Mouse (Mus musculus) heart, embryonic 13.5 days (tissue): ENCODE results near the gene Akt3. TPM values are rescaled to one million over a fixed set of nuclear protein-coding genes. Genes with fewer than 3 reads are reported as not detected.

Experiments
- ATAC-seq: fragments of 200-750 bp; cut with Nextera tagmentation; 2 replicates; pipeline ENCODE4 v1.8.0; 2017; ENCODE audit warnings: moderate TSS enrichment; ENCODE audit not compliant: insufficient number of reproducible peaks, low FRiP score, low TSS enrichment; ENCODE audit errors: extremely low read depth
- H3K27ac ChIP-seq: fragments of 300-500 bp; sonication (generic); replicated peaks from 2 replicates; pipeline ENCODE4 v1.5.1; 2015; ENCODE audit warnings: moderate library complexity, mild to moderate bottlenecking, inconsistent platforms
- H3K27me3 ChIP-seq: fragments of 300-500 bp; sonication (generic); replicated peaks from 2 replicates; pipeline ENCODE4 v1.6.1; 2015; ENCODE audit warnings: mild to moderate bottlenecking, inconsistent platforms
- H3K36me3 ChIP-seq: fragments of 300-500 bp; sonication (generic); 2 replicates; pipeline ENCODE4 v1.6.1; 2015; ENCODE audit warnings: mild to moderate bottlenecking, inconsistent platforms
- H3K4me1 ChIP-seq: fragments of 300-500 bp; sonication (generic); 2 replicates; pipeline ENCODE4 v1.6.1; 2015; ENCODE audit warnings: inconsistent platforms
- H3K4me2 ChIP-seq: fragments of 300-500 bp; sonication (generic); 2 replicates; pipeline ENCODE4 v1.6.1; 2015; ENCODE audit warnings: inconsistent platforms, mild to moderate bottlenecking, moderate library complexity
- H3K4me3 ChIP-seq: fragments of 300-500 bp; sonication (generic); 2 replicates; pipeline ENCODE4 v1.5.1; 2015; ENCODE audit warnings: moderate library complexity, mild to moderate bottlenecking, inconsistent platforms
- H3K9ac ChIP-seq: fragments of 300-500 bp; sonication (generic); 2 replicates; pipeline ENCODE4 v1.6.1; 2015; ENCODE audit warnings: inconsistent platforms, mild to moderate bottlenecking, moderate library complexity
- H3K9me3 ChIP-seq: fragments of 300-500 bp; sonication (generic); 2 replicates; pipeline ENCODE4 v1.6.1; 2016; ENCODE audit warnings: inconsistent platforms
- WGBS: fragments of 180-500 bp; shearing (Covaris S2); methylation state at CpG from one replicate; pipeline ENCODE4 v1.1.7; 2015; ENCODE audit warnings: mixed read lengths; 5-methylcytosine and 5-hydroxymethylcytosine counted together
- polyA plus RNA-seq: library from polyadenylated mRNA; unstranded; fragments of >200 nt; fragmentation: Nextera tagmentation; extraction: Ambion mirVana; gene quantifications from 2 replicates; pipeline ENCODE4 v1.2.1, GENCODE M21; 2015

Gene Akt3
- polyA plus RNA-seq, 1 experiment from 2014 or later: 3.8 TPM

DNA sequence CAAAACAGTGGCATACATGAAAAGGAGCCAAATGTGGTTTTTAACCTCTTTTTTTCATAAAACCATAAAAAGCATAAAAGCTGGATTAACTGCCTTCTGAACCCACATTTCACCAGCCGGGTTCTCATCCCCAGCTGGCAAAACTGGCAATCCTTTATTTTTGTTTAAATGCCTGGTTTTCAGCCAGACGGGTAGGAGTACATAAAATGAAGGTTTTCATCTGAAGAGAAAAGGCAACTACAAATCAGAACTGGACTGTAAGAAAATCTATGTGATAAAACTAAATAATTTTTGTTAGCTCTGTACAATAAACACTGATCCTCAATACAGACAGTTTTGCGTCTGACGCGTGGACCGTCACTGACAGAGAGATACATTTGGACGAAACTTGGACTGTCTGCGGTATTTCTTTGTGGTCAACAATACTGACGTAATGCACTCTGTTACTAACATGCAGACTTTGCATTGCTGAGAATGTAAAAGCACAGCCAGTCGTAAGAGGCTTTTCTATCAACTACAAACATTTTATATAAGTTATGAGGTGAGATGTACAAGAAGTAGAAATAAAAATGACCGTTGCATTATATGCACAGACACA, 206.5 kb downstream of the Akt3 start:
- no peak overlapping the region for H3K4me2 ChIP-seq
- H3K9ac ChIP-seq: no peak overlapping the region
- no peaks in the 10 kb centered on the region for H3K4me1 ChIP-seq
- 0 out of 2 replicates have a peak, but pooled peaks cover 3% of the 10 kb centered on the region for H3K36me3 ChIP-seq
- no peak overlapping the region for H3K4me3 ChIP-seq
- no peak overlapping the region for H3K27ac ChIP-seq
- H3K9me3 ChIP-seq: no peaks in the 10 kb centered on the region
- ATAC-seq: no peak
- no peaks in the 10 kb centered on the region for H3K27me3 ChIP-seq
- WGBS: 84% methylated on average over 11 of the region's 11 CpGs

DNA sequence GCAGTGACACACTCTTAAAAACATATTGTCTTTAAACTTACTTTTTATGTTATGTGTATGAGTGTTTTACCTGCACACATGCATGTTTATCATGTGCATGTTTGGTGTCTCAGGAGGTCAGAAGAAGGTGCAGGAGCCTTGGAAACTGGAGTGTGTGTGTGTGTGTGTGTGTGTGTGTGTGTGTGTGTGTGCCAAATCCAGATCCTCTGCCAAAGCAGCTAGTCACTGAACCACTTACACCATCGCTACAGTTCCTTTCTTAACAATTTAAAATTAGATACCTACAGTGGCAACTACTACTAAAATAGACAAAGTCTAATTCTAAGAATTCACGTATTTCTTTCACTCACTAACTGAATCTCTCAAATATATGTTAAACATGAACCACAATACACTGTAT, 209.2 kb downstream of the Akt3 start:
- Histone ChIP-seq H3K9ac (no peak overlapping the region), H3K27me3 (no peaks in the 10 kb centered on the region), H3K4me1 (no peaks in the 10 kb centered on the region), H3K27ac (no peak overlapping the region), H3K9me3 (no peaks in the 10 kb centered on the region), H3K4me2 (no peak overlapping the region), H3K36me3 (0 out of 2 replicates have a peak, but pooled peaks cover 3% of the 10 kb centered on the region), H3K4me3 (no peak overlapping the region)
- 63% methylated on average over 2 of the region's 2 CpGs for WGBS
- ATAC-seq: no peak

DNA sequence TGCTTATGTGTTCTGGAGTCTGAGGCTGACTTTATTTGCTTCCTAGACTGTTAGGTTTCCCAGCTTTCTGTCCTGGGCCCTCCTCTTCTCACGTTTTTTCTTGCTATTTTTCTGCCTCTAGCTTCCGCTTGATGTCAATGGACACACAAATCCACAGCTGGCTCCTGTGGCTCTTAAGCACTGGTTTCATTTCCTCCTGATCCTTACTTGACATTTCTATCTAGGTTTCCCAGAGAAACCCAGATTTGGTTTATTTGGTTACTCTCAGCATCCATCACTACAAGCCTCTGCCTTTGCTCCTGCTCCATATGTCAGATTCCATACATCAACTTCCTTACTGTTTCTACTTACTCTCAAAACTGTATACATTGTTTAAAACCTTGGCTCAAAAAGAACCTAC, 211.0 kb downstream of the Akt3 start:
- Histone ChIP-seq H3K27ac (no peak overlapping the region), H3K9ac (no peak overlapping the region), H3K27me3 (no peaks in the 10 kb centered on the region), H3K4me3 (no peak overlapping the region), H3K9me3 (no peaks in the 10 kb centered on the region), H3K4me2 (no peak overlapping the region), H3K36me3 (0 out of 2 replicates have a peak, but pooled peaks cover 3% of the 10 kb centered on the region), H3K4me1 (no peaks in the 10 kb centered on the region)
- WGBS: 76% methylated on average over 2 of the region's 2 CpGs
- no peak for ATAC-seq

DNA sequence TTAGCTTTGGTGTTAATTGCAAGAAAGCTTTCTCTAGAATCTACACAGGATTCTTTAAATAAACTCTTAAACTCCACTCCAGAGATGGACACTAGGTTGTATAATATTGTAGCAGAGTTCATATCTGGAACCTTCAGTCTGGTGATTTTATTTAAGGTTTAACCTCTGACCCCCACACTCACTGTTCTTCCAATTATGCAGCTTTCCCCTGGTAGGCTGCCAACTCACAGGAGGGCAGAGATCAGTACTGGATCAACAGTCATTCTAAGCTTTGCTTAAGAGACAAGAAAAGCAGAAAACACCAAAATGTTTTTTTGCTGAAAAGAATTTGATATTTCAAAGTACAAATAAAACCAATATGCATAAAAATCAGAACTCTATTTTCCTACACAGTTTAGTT, 212.1 kb downstream of the Akt3 start:
- Histone ChIP-seq H3K36me3 (0 out of 2 replicates have a peak, but pooled peaks cover 3% of the 10 kb centered on the region), H3K9ac (no peak overlapping the region), H3K4me3 (no peak overlapping the region), H3K9me3 (no peaks in the 10 kb centered on the region), H3K27me3 (no peaks in the 10 kb centered on the region), H3K4me2 (no peak overlapping the region), H3K27ac (no peak overlapping the region), H3K4me1 (0 out of 2 replicates have a peak, but pooled peaks cover 2% of the 10 kb centered on the region)
- ATAC-seq: no peak

DNA sequence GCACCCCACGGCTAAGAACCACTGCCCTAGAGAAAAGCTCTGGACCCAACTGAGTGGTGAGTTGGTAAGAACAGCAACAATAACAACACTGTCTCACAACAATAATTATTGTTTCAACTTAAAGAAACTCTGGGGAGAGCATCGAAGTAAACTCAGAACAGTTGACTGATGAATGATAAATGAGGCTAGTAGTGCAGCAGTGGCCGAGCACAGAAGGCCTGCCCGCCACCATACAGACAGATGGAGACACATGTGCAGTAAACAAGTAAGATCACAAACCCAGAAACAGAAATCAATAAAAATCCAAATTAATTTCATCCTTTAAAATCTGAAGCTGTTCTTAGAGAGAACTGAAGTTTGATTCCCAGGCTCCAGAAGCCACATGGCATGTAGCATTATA, 217.9 kb downstream of the Akt3 start:
- no peaks in the 10 kb centered on the region for H3K36me3 ChIP-seq
- ATAC-seq: no peak
- H3K27me3 ChIP-seq: no peaks in the 10 kb centered on the region
- 0 out of 2 replicates have a peak, but pooled peaks cover 2% of the 10 kb centered on the region for H3K4me1 ChIP-seq
- H3K4me3 ChIP-seq: no peak overlapping the region
- H3K27ac ChIP-seq: no peak overlapping the region
- no peak overlapping the region for H3K9ac ChIP-seq
- H3K4me2 ChIP-seq: no peak overlapping the region
- no peaks in the 10 kb centered on the region for H3K9me3 ChIP-seq
- WGBS: 70% methylated on average over 4 of the region's 4 CpGs

DNA sequence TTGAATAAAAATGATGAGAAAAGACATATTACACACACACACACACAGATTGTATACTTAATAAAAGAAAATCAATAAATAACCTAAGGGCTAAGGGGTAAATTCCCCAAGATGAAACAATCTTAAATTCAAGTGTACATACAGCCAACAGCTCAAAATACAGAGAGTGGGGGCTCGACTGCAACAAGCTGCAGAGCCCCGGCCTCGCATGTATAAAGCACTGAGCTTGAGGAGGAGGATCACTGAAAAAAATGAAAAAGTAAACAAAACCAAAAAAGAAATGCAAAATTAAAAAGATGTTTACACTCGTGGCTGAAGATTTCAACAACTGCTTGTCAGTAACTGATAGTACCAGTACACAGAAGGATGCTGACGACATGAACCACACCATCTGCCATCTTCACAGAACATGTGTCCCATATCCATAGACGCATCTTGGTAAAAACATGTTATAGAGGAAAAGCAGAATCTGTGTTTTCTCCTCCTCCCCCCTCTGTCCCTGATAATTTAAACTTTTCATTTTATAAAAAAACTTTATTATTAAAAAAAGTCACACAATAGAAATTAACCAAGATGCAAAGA, 218.8 kb downstream of the Akt3 start:
- H3K36me3 ChIP-seq: 0 out of 2 replicates have a peak, but pooled peaks cover 3% of the 10 kb centered on the region
- H3K4me2 ChIP-seq: no peak overlapping the region
- H3K27me3 ChIP-seq: no peaks in the 10 kb centered on the region
- no peak for ATAC-seq
- H3K4me1 ChIP-seq: 0 out of 2 replicates have a peak, but pooled peaks cover 2% of the 10 kb centered on the region
- no peak overlapping the region for H3K9ac ChIP-seq
- no peaks in the 10 kb centered on the region for H3K9me3 ChIP-seq
- H3K27ac ChIP-seq: no peak overlapping the region
- no peak overlapping the region for H3K4me3 ChIP-seq
- 65% methylated on average over 6 of the region's 6 CpGs for WGBS

DNA sequence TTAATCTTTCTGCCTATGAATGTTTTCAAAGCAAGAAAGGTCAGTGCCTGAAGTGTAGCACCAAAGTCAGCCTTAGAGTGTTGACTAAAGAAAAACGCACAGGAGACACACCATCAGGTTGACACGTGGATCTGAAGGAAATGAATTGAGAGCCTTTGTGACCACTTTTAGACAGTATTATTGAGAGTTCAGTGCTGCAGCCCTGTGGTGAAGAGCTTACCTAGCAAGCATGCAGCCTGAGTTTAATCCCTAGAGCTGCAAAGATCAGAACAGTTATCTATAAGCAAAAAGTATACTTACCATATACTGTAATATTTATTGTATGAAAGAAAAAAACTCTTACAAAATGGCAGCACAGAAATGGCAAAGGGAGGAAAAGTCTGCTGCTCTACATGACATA, 219.6 kb downstream of the Akt3 start:
- Histone ChIP-seq H3K4me3 (no peak overlapping the region), H3K9me3 (no peaks in the 10 kb centered on the region), H3K4me1 (0 out of 2 replicates have a peak, but pooled peaks cover 2% of the 10 kb centered on the region), H3K4me2 (no peak overlapping the region), H3K27me3 (no peaks in the 10 kb centered on the region), H3K27ac (no peak overlapping the region), H3K36me3 (0 out of 2 replicates have a peak, but pooled peaks cover 3% of the 10 kb centered on the region), H3K9ac (no peak overlapping the region)
- no peak for ATAC-seq
- 54% methylated on average over 2 of the region's 2 CpGs for WGBS

DNA sequence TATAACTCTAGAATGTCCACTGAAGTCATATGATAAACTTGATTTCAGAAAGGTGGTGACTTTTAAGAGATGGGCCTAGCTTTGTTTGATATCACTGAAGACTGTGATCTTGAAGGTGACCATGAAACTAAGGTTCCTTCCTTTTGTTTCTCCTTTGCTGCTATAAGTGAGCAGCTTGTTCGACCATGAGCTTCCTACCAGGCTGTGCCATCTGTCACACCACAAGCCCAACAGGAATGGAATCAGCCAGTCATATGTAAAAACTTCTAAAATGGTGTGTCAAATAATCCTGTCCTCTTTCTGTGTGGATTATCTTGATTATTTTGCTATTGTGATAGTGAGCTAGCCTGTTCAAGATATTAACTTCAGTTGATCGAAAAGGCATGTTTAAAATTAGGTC, 222.5 kb downstream of the Akt3 start:
- no peak overlapping the region for H3K27ac ChIP-seq
- H3K4me3 ChIP-seq: no peak overlapping the region
- H3K9me3 ChIP-seq: no peaks in the 10 kb centered on the region
- no peak overlapping the region for H3K9ac ChIP-seq
- 81% methylated on average over 2 of the region's 2 CpGs for WGBS
- peaks cover under 1% of the 10 kb centered on the region for H3K4me1 ChIP-seq
- H3K27me3 ChIP-seq: no peaks in the 10 kb centered on the region
- ATAC-seq: no peak
- H3K4me2 ChIP-seq: no peak overlapping the region
- H3K36me3 ChIP-seq: peaks cover 7% of the 10 kb centered on the region; the same call in 1 of the 2 replicates

DNA sequence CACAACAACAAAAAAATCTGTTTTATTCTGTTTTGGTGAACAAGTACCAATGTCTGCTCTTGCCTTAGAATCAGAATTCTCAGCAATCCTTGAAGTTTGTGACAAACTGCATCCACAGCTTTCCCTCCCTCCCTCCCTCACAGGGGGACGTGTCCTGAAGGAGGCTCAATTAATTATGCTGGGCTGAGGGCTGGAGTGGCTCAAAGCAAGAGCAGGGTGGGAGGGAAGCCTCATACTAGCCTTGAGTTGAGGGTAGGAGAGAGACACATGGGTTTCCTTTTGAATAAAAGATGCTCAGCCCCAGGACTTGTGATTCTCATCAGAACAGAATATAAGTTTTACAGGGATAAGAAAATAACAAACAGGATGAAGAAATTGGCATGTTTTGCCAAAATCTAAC, 225.8 kb downstream of the Akt3 start:
- H3K4me2 ChIP-seq: no peak overlapping the region
- H3K36me3 ChIP-seq: peaks cover 11% of the 10 kb centered on the region; the same call in 1 of the 2 replicates
- ATAC-seq: no peak
- no peaks in the 10 kb centered on the region for H3K9me3 ChIP-seq
- H3K4me1 ChIP-seq: peaks cover 19% of the 10 kb centered on the region
- WGBS: 45% methylated on average over 1 of the region's 1 CpGs
- no peak overlapping the region for H3K9ac ChIP-seq
- H3K27me3 ChIP-seq: no peaks in the 10 kb centered on the region
- no peak overlapping the region for H3K4me3 ChIP-seq
- no peak overlapping the region for H3K27ac ChIP-seq

DNA sequence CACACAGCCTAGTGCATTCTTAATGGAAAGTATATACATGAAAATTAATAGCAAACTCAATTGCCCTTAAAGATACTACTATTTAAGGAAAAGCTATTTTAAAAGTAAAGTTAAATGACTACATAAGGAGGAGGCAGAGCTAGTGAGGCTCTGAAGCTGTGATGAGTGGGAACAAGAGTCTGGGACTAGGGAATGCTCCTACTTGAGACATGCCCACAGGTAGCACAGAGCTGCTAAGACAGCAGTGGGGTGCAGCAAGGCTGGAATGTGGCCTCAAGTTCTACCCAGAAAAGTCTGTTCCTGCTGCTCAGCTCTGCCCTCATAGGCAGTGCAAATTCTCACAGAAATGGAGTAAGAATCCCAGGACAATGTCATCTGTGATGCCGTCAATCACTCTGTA, 226.8 kb downstream of the Akt3 start:
- no peak for ATAC-seq
- H3K4me1 ChIP-seq: peaks cover 19% of the 10 kb centered on the region
- H3K36me3 ChIP-seq: peaks cover 11% of the 10 kb centered on the region; the same call in 1 of the 2 replicates
- no peak overlapping the region for H3K27ac ChIP-seq
- H3K4me2 ChIP-seq: no peak overlapping the region
- no peaks in the 10 kb centered on the region for H3K9me3 ChIP-seq
- H3K27me3 ChIP-seq: no peaks in the 10 kb centered on the region
- WGBS: 92% methylated on average over 1 of the region's 1 CpGs
- no peak overlapping the region for H3K9ac ChIP-seq
- no peak overlapping the region for H3K4me3 ChIP-seq

DNA sequence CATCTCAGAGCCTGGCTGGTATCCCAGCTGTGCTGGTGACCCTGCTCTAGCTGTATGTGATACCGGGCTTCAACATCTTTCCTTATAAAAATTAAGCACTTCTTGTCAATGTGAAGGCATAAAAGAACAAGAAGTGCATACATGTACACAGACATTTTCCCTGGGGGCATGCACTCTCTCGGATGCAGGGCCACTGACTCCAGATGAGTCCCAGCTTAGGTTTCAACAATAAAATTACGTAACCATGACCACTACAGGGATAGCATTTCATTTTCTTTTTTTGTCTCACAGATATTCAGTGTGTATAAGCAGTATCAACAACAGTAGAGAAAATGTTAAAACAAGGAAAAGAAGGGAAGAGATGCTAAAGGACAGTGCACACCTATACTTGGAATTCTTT, 227.3 kb downstream of the Akt3 start:
- Histone ChIP-seq H3K27me3 (no peaks in the 10 kb centered on the region), H3K36me3 (peaks cover 11% of the 10 kb centered on the region; the same call in 1 of the 2 replicates), H3K27ac (no peak overlapping the region; the same call in 1 of the 2 replicates), H3K9me3 (no peaks in the 10 kb centered on the region), H3K4me2 (no peak overlapping the region), H3K4me1 (peaks cover 19% of the 10 kb centered on the region), H3K9ac (no peak overlapping the region), H3K4me3 (no peak overlapping the region)
- WGBS: 81% methylated on average over 3 of the region's 3 CpGs
- ATAC-seq: no peak

DNA sequence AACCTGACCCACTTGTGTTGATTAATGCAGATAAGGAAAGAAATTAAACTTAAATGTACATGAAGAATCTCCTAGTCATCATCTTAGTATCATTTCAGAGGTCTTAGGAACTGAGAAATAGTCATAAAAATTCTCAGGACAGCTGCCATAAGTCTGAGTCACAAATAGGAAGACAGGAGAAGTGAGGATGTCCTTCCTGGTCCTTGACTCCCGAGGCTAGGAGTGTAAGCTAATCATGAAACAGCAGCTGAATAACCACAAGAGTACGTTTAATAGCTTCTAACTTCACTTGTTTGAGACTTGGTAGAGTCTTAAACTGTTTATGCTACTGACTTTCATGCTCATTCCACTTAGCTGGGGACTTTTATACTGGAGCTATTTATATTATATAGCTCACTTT, 229.0 kb downstream of the Akt3 start:
- H3K27me3 ChIP-seq: no peaks in the 10 kb centered on the region
- no peak overlapping the region for H3K4me2 ChIP-seq
- no peaks in the 10 kb centered on the region for H3K9me3 ChIP-seq
- peaks cover 19% of the 10 kb centered on the region for H3K36me3 ChIP-seq
- ATAC-seq: no peak
- peak overlapping the region; percentile 5; the same call in 1 of the 2 replicates for H3K27ac ChIP-seq
- no peak overlapping the region for H3K9ac ChIP-seq
- no peak overlapping the region for H3K4me3 ChIP-seq
- peaks cover 19% of the 10 kb centered on the region for H3K4me1 ChIP-seq
- WGBS: 61% methylated on average over 2 of the region's 2 CpGs
